Comparison of ENCODE assay signal across 7 mouse cellular contexts in genomic region chr1:93236545-93236924, GRCm38 (mm10). TPM values are rescaled to one million over a fixed set of nuclear protein-coding genes. Genes with fewer than 3 reads are reported as not detected.
A peak's percentile ranks its signal among the peaks of the same experiment; 100 is the strongest.
DNase-seq lines count a peak whose midpoint lies in the region; ATAC-seq and TF ChIP-seq lines count a peak whose summit lies in the region.

No protein-coding gene starts in this region.

- TF ChIP-seq CTCF in hindbrain, postnatal 0 days (IDR thresholded peaks at IDR 0.05; ENCODE audit: low read depth) = peak; percentile 79

- no peaks in the 10 kb centered on the region for H3K9me3 ChIP-seq in embryonic facial prominence, embryonic 13.5 days
- H3K9me3 ChIP-seq in hindbrain, postnatal 0 days (ENCODE audit: low read length) = no peaks in the 10 kb centered on the region
- no peaks in the 10 kb centered on the region for H3K9me3 ChIP-seq in midbrain, embryonic 12.5 days

- no peaks in the 10 kb centered on the region for H3K36me3 ChIP-seq in embryonic facial prominence, embryonic 13.5 days
- H3K36me3 ChIP-seq in hindbrain, postnatal 0 days (ENCODE audit: insufficient read depth, low read length) = no peaks in the 10 kb centered on the region
- H3K36me3 ChIP-seq in midbrain, embryonic 12.5 days = no peaks in the 10 kb centered on the region

- peaks cover 34% of the 10 kb centered on the region for H3K27me3 ChIP-seq in embryonic facial prominence, embryonic 13.5 days
- no peaks in the 10 kb centered on the region for H3K27me3 ChIP-seq in hindbrain, postnatal 0 days (ENCODE audit: insufficient read depth, low read length)
- H3K27me3 ChIP-seq in midbrain, embryonic 12.5 days = peaks cover 58% of the 10 kb centered on the region

- H3K9ac ChIP-seq in embryonic facial prominence, embryonic 13.5 days = peak overlapping the region; percentile 73
- peak overlapping the region; percentile 67 for H3K9ac ChIP-seq in hindbrain, postnatal 0 days (replicated peaks; ENCODE audit: low read length)
- no peak overlapping the region for H3K9ac ChIP-seq in midbrain, embryonic 12.5 days (replicated peaks)

- H3K4me1 ChIP-seq in embryonic facial prominence, embryonic 13.5 days = peaks cover 56% of the 10 kb centered on the region
- no peaks in the 10 kb centered on the region for H3K4me1 ChIP-seq in hindbrain, postnatal 0 days (ENCODE audit: insufficient read depth, low read length)
- peaks cover 14% of the 10 kb centered on the region for H3K4me1 ChIP-seq in midbrain, embryonic 12.5 days

- peak; percentile 23 for DNase-seq in right cerebral cortex, postnatal 14 days
- DNase-seq in right cerebral cortex, postnatal 36 days (ENCODE audit: low spot score in 2 of 2) = no peak
- DNase-seq in hindbrain, postnatal 0 days (ENCODE audit: low spot score) = peak; percentile 66
- no peak for DNase-seq in adrenal gland, postnatal 4 days (ENCODE audit: low spot score in 2 of 2)
- DNase-seq in spleen, postnatal 10 days (ENCODE audit: low spot score in 2 of 2) = no peak

- 7% methylated on average over 3 of the region's 3 CpGs for WGBS in embryonic facial prominence, embryonic 13.5 days
- 10% methylated on average over 3 of the region's 3 CpGs for WGBS in hindbrain, postnatal 0 days
- WGBS in midbrain, embryonic 12.5 days = 7% methylated on average over 3 of the region's 3 CpGs

- H3K4me3 ChIP-seq in embryonic facial prominence, embryonic 13.5 days = peak overlapping the region; percentile 55
- peak overlapping the region; percentile 57 for H3K4me3 ChIP-seq in hindbrain, postnatal 0 days (ENCODE audit: low read length)
- peak overlapping the region; percentile 49 for H3K4me3 ChIP-seq in midbrain, embryonic 12.5 days

- peak overlapping the region; percentile 98 for H3K4me2 ChIP-seq in embryonic facial prominence, embryonic 13.5 days
- peak overlapping the region; percentile 94 for H3K4me2 ChIP-seq in hindbrain, postnatal 0 days (ENCODE audit: low read depth, low read length)
- H3K4me2 ChIP-seq in midbrain, embryonic 12.5 days (replicated peaks) = peak overlapping the region; percentile 95

- no peak for ATAC-seq in embryonic facial prominence, embryonic 13.5 days (ENCODE audit: insufficient number of reproducible peaks, insufficient read depth, low FRiP score, low TSS enrichment, low read depth)
- ATAC-seq in hindbrain, postnatal 0 days = peak; percentile 72
- ATAC-seq in midbrain, embryonic 12.5 days (ENCODE audit: low FRiP score, low read depth) = peak; percentile 28; the same call in 1 of the 2 replicates

- H3K27ac ChIP-seq in embryonic facial prominence, embryonic 13.5 days = no peak overlapping the region
- H3K27ac ChIP-seq in hindbrain, postnatal 0 days = peak overlapping the region; percentile 64; the same call in 1 of the 2 replicates
- no peak overlapping the region for H3K27ac ChIP-seq in midbrain, embryonic 12.5 days (replicated peaks)

RNA-seq across cellular contexts. Expression of gene Sned1, which starts 0.9 kb away (rescaled TPM):
- polyA plus RNA-seq in embryonic facial prominence, embryonic 13.5 days (2015; fragmentation: Nextera tagmentation; extraction: Ambion mirVana) = 13.8 and 23.0 TPM in 2 replicates
- 26.7 and 33.7 TPM in 2 replicates for total RNA-seq in hindbrain, postnatal 0 days (2014; rRNA removed)
- 8.0 and 9.2 TPM in 2 replicates for polyA plus RNA-seq in hindbrain, postnatal 0 days (2015; fragmentation: Nextera tagmentation; extraction: Ambion mirVana)
- polyA plus RNA-seq in midbrain, embryonic 12.5 days (2016; fragmentation: Nextera tagmentation; extraction: Ambion mirVana) = 13.1 and 15.3 TPM in 2 replicates
- total RNA-seq in adrenal gland, postnatal 4 days (2021) = 10 to 100 TPM; 27.0 to 28.8 TPM

Comparison
In these comparisons a context has a peak if more than half of its experiments do, and no peak if none do; other contexts are left out.
1. DNase-seq: peak in right cerebral cortex, postnatal 14 days (single experiment) and hindbrain, postnatal 0 days (single experiment); none in right cerebral cortex, postnatal 36 days (0 of 2), adrenal gland, postnatal 4 days (0 of 2) and spleen, postnatal 10 days (0 of 2).
2. Peak in every context shown above with its lines, with median percentiles within 50 percentile points of each other: H3K4me2 ChIP-seq and H3K4me3 ChIP-seq.